Mouse (Mus musculus): ENCODE data around the gene Gdpd1. TPM values are rescaled to one million over a fixed set of nuclear protein-coding genes. Genes with fewer than 3 reads are reported as not detected.

The Gdpd1 gene
- total RNA-seq, 2 experiments from 2014 or later: 1.2 TPM; not detected in 1

GRCm38 (mm10) chr11:86994330-86994729, 79.5 kb downstream of the Gdpd1 start:
- ATAC-seq (replicated peaks; ENCODE audit: low FRiP score, poor library complexity, severe bottlenecking): no peak

- ATAC-seq (replicated peaks; ENCODE audit: low FRiP score, poor library complexity, severe bottlenecking): no peak
Measured at GRCm38 (mm10) chr11:86993041-86994037, 80.5 kb downstream of the Gdpd1 start, which contains the start of gene Ypel2. Gene Ypel2, minus strand, starts transcription at chr11:86993707.

GRCm38 (mm10) chr11:86992461-86992988, 81.3 kb downstream of the Gdpd1 start:
- ATAC-seq (replicated peaks; ENCODE audit: low FRiP score, poor library complexity, severe bottlenecking): no peak

DNA sequence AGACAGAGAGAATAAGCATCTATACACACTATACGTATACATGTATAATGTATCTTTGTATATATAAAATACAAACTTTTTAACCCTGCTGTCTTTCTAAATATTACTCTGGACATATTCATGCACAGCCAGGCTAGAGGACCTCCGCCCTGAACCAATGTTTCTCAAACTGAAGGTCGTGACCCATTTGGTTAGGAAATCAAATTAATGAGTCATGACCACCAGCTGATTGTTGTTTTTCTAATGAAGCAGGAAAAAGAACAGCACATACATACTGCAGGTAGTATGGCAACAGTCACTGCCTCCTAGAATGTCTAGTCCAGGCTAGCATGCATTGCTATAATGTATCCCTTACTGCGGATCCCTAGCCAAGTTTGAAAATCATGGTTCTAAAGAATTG, 82.6 kb downstream of the Gdpd1 start:
- ATAC-seq (replicated peaks; ENCODE audit: low FRiP score, poor library complexity, severe bottlenecking): no peak

- ATAC-seq (replicated peaks; ENCODE audit: low FRiP score, poor library complexity, severe bottlenecking): no peak
Measured at GRCm38 (mm10) chr11:86990309-86990708, 83.6 kb downstream of the Gdpd1 start.

- ATAC-seq (replicated peaks; ENCODE audit: low FRiP score, poor library complexity, severe bottlenecking): no peak
Measured at GRCm38 (mm10) chr11:86984990-86985389, 88.9 kb downstream of the Gdpd1 start.

Other genes with a start within 250 kb of the Gdpd1 start
- 0.19 and 1.5 TPM in 2 replicates for gene Ypel2, start 80.4 kb downstream of the Gdpd1 start, total RNA-seq (2015; ENCODE audit: low replicate concordance)
- 0.56 and 0.68 TPM in 2 replicates for gene Ypel2, start 80.4 kb downstream of the Gdpd1 start, total RNA-seq (2017; ENCODE audit: low replicate concordance)
- gene Smg8, start 12.7 kb upstream of the Gdpd1 start, total RNA-seq (2015; ENCODE audit: low replicate concordance): 3.3 and 5.2 TPM in 2 replicates
- gene Smg8, start 12.7 kb upstream of the Gdpd1 start, total RNA-seq (2017; ENCODE audit: low replicate concordance): 4.1 and 5.4 TPM in 2 replicates
- 19.2 and 25.0 TPM in 2 replicates for gene Prr11, start 34.6 kb upstream of the Gdpd1 start, total RNA-seq (2015; ENCODE audit: low replicate concordance)
- 6.6 and 8.8 TPM in 2 replicates for gene Prr11, start 34.6 kb upstream of the Gdpd1 start, total RNA-seq (2017; ENCODE audit: low replicate concordance)
- 24.5 and 36.1 TPM in 2 replicates for gene Ska2, start 35.2 kb upstream of the Gdpd1 start, total RNA-seq (2015; ENCODE audit: low replicate concordance)
- 14.1 and 19.8 TPM in 2 replicates for gene Ska2, start 35.2 kb upstream of the Gdpd1 start, total RNA-seq (2017; ENCODE audit: low replicate concordance)
- gene Trim37, start 53.0 kb upstream of the Gdpd1 start, total RNA-seq (2015; ENCODE audit: low replicate concordance): 12.7 and 19.0 TPM in 2 replicates
- gene Trim37, start 53.0 kb upstream of the Gdpd1 start, total RNA-seq (2017; ENCODE audit: low replicate concordance): 28.4 and 36.2 TPM in 2 replicates

All from erythroblast, adult 5-6 weeks (primary cell).